Mouse (Mus musculus) layer of hippocampus, postnatal 36 days (tissue): ENCODE measurements at regions not wholly inside any gene's neighbourhood (a gene's known extent, or its start where the extent isn't known, plus 50 kb on each side); places are given as distances from the start of the nearest gene placed in this dataset.

Experiments
- DNase-seq, 2 experiments: peaks; one replicate each; pipeline ENCODE4 v3.0.0; 2022

DNA sequence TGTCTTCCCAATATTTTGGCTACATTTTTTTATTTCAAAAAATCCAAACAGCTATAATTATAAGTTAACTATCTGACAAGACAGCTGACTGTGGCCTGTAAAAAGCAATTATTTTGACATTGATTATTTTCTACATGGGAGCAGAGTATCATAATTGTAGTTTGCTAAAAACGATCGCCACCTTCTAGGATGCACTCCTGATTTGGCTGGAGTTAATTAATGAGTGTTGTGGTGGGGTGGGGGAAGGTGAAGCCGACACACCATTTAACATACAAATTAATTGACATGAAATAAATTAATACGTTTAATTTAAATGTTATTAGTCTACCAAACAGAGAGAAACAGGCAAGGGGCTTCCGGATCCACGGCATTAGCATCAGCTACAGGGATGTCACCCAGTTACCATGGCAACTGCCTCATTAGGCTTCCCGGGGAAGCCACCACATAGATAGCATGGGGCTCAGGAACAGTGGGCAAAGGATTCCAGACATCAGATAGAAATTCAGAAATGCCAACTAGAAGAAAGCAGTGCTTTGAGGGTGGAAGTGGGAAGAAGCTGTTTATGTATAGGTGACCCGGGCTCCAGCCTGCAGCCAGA is 255.9 kb downstream of the Prdm2 start:
- no peak for DNase-seq

GRCm38 (mm10) chr4:142956376-142956775 is 256.4 kb downstream of the Prdm2 start:
- no peak for DNase-seq

DNA sequence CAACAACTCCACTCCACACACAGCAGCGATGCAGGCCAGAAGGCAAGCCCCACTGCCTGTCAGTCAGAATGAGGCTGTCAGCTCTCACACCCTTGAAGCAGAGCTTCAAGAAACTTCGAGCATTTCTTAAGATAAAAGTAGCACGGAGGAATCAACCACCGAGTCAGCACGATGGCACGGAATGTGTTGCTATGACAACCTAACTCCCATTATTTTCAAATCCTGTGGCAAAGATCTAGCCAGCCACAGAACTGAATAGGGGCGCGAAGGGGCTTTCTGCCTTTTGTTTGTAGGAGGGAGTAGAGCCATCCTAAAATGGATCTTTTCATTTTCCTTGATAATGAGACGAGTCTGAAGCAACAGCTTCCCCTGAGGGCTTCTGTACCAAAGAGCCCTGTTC is 259.1 kb downstream of the Prdm2 start:
- no peak for DNase-seq

GRCm38 (mm10) chr4:142952879-142953278 is 259.9 kb downstream of the Prdm2 start:
- DNase-seq = no peak

DNA sequence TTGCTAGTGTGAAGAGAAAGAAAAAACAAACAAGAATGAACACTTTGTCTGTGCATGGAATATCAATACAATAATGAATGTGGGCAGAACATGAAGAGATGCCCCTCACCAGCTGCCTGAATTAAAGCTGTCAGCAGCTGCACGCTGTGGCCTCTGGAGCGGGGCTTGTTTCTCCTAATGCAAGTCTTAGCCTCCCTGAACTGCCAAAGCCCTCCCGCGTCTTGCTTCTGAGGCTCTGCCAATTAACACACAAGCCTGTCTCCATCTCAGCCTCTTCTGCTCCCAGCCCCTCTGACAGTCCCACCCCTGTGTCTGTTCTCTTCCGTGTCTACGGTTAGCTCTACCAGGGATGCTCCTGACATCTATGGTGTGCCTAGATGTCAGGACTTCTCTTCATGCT is 265.1 kb downstream of the Prdm2 start:
- no peak for DNase-seq

DNA sequence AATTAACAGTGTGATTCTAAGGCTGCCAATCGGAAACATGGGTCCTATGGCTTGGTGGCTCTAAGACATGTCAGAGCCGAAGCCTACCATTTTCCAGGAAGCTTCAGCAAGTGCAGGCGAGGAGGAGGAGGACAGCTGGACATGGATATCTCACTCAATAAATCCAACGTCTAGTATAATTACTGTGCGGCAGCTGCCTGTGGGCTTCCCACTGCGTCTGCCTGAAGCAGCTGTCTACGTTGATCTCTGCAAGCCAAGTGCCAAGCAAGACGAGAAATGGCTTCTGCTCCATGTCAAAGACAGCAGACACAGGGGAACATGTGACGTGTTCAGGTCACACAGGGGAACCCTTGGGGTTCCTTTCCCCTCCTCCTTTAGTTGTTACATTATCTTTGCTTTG is 279.2 kb downstream of the Prdm2 start:
- no peak for DNase-seq

GRCm38 (mm10) chr4:142929245-142929644 is 283.6 kb downstream of the Prdm2 start:
- DNase-seq = no peak

DNA sequence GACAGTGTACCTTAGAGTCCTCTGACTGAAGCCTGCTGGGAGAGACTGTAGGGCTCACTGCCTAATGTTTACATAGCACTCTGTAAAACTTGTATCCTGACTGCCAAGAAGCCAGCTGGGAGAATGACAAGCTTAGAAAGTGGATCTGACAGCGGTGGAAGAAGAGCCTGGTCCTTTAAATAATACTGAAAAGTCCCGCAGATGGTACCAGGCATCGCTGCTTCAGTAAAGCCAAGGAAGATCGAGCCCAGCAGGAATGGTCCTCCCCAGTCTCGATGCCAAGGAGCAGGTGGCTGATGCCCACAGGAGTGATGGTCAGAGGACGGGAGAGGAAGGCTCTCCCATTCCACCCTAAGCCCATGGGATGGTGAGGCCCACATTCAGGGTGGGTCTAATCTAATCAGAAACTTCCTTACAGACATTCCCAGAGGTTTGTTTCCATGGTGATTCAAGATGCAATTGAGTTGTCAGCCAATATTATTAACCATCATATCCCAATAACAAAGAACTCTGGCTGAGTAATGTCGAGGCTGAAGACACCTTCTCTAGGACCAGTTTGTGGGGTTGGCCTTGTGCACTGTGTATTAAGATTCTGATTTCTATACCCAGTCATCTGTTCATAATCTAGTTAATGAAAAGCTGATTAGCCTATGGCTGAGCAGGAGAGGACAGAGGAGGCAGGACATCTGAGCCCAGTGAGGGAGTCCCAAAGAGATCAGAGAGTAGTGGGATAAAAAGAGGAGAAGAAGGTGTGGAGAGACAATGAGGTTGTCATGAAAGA is 285.3 kb downstream of the Prdm2 start:
- DNase-seq = no peak

DNA sequence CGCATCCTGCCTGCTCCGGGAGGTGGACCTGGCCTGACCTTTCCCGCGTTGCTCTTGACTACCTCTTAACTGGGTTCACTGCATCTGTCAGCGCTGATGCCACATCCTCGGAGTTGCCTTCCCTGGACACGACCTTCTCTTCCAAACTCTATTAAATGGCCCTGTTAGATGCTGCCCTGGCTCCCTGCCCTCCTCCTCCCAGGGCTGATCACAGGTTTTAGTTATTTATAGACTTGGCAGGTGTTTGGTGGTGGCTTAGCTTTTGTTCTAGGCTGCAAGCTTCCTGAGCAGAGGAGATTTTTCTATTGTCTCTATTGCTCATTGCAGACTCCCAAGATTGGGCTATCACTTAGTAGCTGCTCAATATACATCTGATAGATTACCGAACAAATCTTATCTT is 287.7 kb downstream of the Prdm2 start:
- no peak for DNase-seq

DNA sequence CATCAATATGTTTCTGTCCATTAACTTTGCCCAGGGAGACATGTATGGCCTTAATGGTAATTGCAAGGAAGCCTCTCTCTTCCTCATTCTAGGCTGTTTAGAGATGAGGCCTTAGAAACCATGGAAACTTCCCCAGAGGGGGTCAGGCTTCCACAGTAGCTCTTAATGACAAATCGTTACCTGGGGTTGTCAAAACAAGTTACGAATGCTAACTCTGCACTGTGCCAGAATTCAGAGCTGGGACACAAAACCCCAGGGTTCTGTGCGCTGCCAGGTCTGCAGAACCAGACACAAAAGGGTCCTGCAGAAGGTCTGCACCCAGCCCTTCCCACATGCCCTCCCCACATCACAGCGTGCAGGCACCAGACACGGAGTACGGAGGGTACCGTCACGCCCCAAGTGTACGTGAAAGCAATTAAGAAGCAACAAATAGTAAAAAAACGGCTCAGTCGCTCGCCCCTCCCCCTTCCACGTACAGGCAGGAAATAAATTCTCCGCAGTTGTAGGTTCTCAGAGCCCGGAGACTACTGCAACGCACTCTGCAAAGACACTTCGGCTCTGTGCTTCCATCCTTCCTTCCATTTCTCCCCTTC is 303.3 kb downstream of the Prdm2 start:
- no peak for DNase-seq

GRCm38 (mm10) chr4:142908782-142909181 is 304.0 kb downstream of the Prdm2 start:
- no peak for DNase-seq

DNA sequence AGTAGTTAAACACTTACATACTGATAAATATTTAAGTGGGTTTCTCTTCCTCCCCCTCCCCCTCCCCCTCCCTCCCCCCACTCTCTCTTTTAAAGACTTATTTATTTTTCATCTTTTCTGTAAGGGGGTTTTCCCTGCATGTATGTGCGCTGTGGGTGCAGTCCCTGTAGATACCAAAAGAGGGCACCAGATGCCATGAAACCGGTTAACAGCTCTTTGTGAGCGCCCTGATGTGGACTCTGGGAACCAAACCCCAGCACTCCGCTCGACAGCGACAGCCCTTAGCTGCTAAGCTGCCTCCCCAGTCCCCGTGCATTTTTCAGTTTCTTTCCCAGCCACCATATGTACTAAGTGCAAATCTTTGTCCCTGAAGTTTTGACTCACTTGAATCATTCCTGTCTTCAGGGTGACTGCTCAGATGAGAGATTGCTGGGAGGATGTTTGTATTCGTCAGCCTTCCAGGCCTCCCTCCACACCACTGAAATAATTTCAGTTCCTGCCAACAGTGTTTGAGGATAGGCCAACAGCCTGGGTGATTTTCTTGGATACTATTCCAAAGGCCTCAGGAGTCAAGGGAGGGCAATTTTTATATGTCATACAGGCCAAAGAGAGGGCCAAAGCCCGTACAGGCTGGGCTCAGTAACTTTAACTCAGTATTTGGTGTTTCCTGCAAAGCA is 309.3 kb downstream of the Prdm2 start:
- no peak for DNase-seq

- DNase-seq = no peak
Observed at GRCm38 (mm10) chr4:142900792-142901191, 312.0 kb downstream of the Prdm2 start.

- no peak for DNase-seq
Observed at GRCm38 (mm10) chr4:142898994-142899393, 313.8 kb downstream of the Prdm2 start.

DNA sequence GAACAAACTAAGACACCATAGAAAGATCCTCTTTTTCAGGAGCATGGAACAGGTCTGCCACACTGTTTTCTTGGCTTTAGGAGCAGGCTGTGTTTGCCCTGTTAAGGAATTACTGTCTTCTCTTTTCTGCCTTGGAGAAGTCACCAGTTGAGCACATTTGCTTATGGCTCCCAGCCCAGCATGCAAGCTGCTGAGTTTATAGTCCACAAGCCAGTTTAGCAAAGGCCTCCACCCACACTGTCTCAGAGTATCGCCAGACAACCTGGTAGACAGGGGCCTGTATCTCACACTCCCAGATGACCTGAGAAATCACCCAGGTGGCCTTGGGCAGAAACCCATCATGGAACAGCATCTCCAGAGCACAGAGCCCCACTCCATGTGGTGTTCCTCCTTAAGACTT is 322.1 kb downstream of the Prdm2 start:
- no peak for DNase-seq

- DNase-seq = no peak
Observed at GRCm38 (mm10) chr4:142888891-142889290, 323.9 kb downstream of the Prdm2 start.

- DNase-seq = peak in 1 of 2 experiments; percentile 13
Observed at GRCm38 (mm10) chr4:142887876-142888275, 324.9 kb downstream of the Prdm2 start.

DNA sequence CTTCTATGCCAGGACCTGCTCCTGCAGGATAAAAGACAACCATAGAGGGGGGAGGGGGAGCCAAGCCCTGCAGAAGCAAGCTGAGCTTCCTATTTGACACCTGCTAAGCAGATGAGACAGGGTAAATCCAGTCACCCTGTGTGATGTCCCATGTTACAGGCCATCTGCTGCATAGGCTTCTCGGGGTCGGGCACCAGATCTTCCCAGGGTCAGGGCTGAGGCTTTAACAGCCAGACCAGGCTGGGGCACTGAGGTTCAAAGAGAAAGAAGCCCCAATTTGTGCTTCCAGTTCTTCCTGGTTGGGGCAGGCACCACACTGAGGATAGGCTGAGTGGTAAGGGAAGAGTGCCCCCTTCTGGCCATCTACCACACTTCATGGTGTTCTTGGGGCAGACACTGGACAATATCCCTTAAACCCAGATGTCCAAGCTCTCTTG is 332.5 kb downstream of the Prdm2 start:
- DNase-seq = peak; percentile 68 to 76

DNA sequence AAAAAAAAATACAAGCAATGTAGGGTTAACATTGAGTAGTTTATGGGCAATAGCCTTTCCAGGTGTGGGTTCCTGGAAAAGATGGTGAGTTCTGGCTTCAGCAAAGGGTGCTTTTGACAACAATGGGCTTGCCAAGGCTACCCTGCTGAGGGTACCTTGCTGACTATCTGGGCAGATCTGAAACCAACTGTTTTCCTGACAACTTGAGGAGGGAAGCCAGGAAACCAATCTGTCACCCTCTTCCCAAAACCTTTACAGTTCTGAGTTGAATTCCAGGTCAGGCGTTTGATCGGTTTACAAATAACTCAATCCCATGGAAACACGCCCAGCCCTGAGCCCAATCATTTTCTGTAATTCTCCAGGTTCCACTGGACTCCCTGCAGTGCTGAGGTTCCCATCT is 336.6 kb downstream of the Prdm2 start:
- DNase-seq = no peak

DNA sequence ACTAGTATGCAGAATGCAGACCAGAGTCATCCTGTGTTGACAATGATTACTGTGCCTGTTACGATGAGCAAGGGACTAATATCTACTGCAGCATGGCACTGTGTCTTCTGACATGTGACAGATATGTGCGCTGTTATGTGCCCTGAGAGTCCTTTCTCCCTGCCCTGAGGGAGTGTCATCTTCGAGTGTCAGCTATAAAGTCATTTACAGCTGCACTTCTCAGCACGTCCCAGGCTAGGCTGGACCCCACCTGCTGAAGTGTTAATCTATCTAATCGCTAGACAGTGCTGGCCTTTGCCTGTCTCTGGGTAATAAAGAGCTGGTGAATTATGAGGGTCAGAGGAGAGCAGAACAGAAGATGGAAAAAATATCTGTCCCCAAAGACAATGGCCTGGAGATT is 337.7 kb downstream of the Prdm2 start:
- no peak for DNase-seq

DNA sequence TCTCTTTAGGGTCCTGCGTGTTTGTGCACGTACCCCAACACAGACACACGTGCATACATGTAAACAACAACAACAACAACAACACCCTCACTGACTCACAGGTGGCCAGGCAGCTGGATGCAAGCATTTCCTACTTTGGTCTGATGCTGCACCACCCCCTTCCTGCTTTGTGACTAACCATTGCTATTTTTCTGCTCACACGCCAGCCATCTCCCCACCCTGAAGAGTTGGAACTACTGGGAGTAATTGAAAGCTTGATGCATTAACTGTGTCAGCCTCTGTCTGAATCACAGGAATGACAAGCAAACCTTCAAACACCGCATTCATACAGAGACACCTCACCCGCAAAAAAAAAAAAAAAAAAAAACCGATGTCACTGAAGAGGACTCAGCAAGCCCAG is 346.5 kb downstream of the Prdm2 start:
- DNase-seq = no peak

DNA sequence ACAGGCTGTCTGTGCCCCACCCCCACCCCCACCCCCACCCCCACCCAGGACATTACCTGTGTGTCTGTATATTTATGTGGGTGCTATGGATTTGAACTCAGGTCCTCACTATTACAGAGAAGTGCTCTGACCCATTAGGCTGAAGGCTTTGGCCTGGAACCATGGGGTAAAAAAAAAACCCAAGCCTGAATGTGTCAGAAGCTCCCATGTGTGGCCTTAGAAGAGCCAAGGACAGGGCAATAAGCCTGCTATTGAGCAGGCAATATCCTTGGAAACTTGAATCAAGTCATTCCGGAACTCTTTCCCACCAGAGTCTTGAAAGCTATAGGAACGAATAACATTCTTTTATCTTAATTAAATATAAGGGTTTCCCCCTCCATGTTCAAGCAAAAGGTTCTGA is 347.2 kb downstream of the Prdm2 start:
- DNase-seq = no peak

DNA sequence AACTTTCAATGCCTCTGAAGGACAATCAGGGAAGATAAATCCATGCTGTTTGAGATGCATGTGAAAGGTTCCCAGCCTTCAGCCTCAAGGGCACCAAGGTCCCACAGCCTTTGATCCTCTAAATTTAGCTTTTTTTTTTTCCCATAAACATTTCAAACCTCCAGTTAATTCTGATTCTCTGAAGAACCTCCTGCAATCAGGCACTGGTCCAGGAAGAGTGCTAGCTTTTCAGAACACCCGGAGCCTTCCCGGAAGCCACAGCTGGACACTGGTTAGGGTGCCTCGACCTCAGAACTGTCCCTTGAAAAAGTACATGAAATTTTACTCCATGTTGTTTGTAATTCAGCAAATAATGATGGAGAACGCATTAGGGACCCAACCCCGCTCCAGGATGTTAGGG is 348.9 kb downstream of the Prdm2 start:
- no peak for DNase-seq
